Mouse (Mus musculus) intestine, embryonic 14.5 days (tissue): ENCODE results near the gene Ppib. TPM values are rescaled to one million over a fixed set of nuclear protein-coding genes. Genes with fewer than 3 reads are reported as not detected.

Source experiments
- ATAC-seq: fragments of 200-750 bp; cut with Nextera tagmentation; replicated peaks from 2 replicates; pipeline ENCODE4 v1.8.0; 2017; ENCODE audit warnings: low read depth, moderate number of reproducible peaks, moderate TSS enrichment, moderate library complexity; ENCODE audit not compliant: low FRiP score, low TSS enrichment
- DNase-seq: peaks from one replicate; pipeline ENCODE4 v3.0.0-alpha.2; 2018; ENCODE audit warnings: low spot score
- H3K27ac ChIP-seq: fragments of 300-500 bp; sonication (generic); 2 replicates; pipeline ENCODE4 v1.5.1; 2014; ENCODE audit warnings: low read depth, mild to moderate bottlenecking, control low read depth
- H3K27me3 ChIP-seq: fragments of 300-500 bp; sonication (generic); replicated peaks from 2 replicates; pipeline ENCODE4 v1.6.1; 2014; ENCODE audit warnings: low read length, control low read depth; ENCODE audit not compliant: control insufficient read depth, insufficient read depth
- H3K36me3 ChIP-seq: fragments of 300-500 bp; sonication (generic); 2 replicates; pipeline ENCODE4 v1.6.1; 2014; ENCODE audit warnings: low read length, control low read depth; ENCODE audit not compliant: control insufficient read depth, insufficient read depth
- H3K4me1 ChIP-seq: fragments of 300-500 bp; sonication (generic); replicated peaks from 2 replicates; pipeline ENCODE4 v1.6.1; 2014; ENCODE audit warnings: low read length, control low read depth, mixed read lengths; ENCODE audit not compliant: control insufficient read depth, insufficient read depth
- H3K4me2 ChIP-seq: fragments of 300-500 bp; sonication (generic); 2 replicates; pipeline ENCODE4 v1.6.1; 2014; ENCODE audit warnings: low read length
- H3K4me3 ChIP-seq: fragments of 300-500 bp; sonication (generic); 2 replicates; pipeline ENCODE4 v1.5.1; 2014; ENCODE audit warnings: low read depth, low read length, control low read depth, mixed read lengths
- H3K9ac ChIP-seq: fragments of 300-500 bp; sonication (generic); 2 replicates; pipeline ENCODE4 v1.6.1; 2014; ENCODE audit warnings: mild to moderate bottlenecking, low read length
- H3K9me3 ChIP-seq: fragments of 300-500 bp; sonication (generic); 2 replicates; pipeline ENCODE4 v1.6.1; 2016; ENCODE audit warnings: low read length, control low read depth; ENCODE audit not compliant: control insufficient read depth
- WGBS: fragments of 180-500 bp; shearing (Covaris S2); extraction: QIAGEN DNeasy Blood & Tissue Kit; methylation state at CpG from one replicate; pipeline ENCODE4 v1.1.7; 2014; 5-methylcytosine and 5-hydroxymethylcytosine counted together
- polyA plus RNA-seq: library from polyadenylated mRNA; unstranded; fragments of >200 nt; fragmentation: Nextera tagmentation; extraction: Ambion mirVana; gene quantifications from 2 replicates; pipeline ENCODE4 v1.2.1, GENCODE M21; 2014

Gene Ppib
- polyA plus RNA-seq, 1 experiment from 2014 or later: 618 TPM

DNA sequence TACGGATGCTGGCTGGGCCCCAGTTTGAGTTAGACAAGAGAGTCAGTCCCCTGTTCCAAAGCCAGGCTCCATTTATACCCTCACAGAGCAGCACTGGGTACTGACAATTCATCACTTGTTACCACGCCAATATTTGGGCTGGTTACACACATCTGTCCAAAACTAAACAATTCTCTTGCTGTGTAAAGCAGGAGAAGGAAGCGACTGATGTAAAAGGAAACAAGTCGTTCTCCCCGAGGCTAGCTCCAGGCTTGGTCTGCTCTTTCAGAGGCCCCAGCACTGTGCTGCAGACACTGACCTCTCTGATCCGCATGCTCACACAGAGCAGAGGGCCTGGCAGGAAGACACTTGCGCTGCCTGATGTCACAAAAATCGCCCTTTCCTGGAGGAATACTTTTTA, 41.6 kb downstream of the Ppib start:
- Histone ChIP-seq H3K27me3 (no peaks in the 10 kb centered on the region), H3K9ac (no peak overlapping the region), H3K4me1 (no peaks in the 10 kb centered on the region), H3K4me3 (no peak overlapping the region), H3K9me3 (no peaks in the 10 kb centered on the region), H3K36me3 (peaks cover 96% of the 10 kb centered on the region), H3K27ac (no peak overlapping the region), H3K4me2 (no peak overlapping the region)
- DNase-seq: no peak
- 78% methylated on average over 8 of the region's 8 CpGs for WGBS
- ATAC-seq: no peak

- Histone ChIP-seq H3K9ac (no peak overlapping the region), H3K4me2 (no peak overlapping the region), H3K4me3 (no peak overlapping the region), H3K36me3 (peaks cover 96% of the 10 kb centered on the region), H3K4me1 (no peaks in the 10 kb centered on the region), H3K27ac (no peak overlapping the region), H3K27me3 (no peaks in the 10 kb centered on the region), H3K9me3 (no peaks in the 10 kb centered on the region)
- DNase-seq (no peak), ATAC-seq (no peak)
- WGBS: 89% methylated on average over 6 of the region's 6 CpGs
Observed at GRCm38 (mm10) chr9:66102668-66103067, 42.6 kb downstream of the Ppib start.

GRCm38 (mm10) chr9:66104601-66105000, 44.6 kb downstream of the Ppib start:
- H3K4me2 ChIP-seq: no peak overlapping the region
- no peak overlapping the region for H3K27ac ChIP-seq
- H3K4me1 ChIP-seq: no peaks in the 10 kb centered on the region
- H3K36me3 ChIP-seq: peaks cover 97% of the 10 kb centered on the region
- ATAC-seq (no peak), DNase-seq (no peak)
- H3K27me3 ChIP-seq: no peaks in the 10 kb centered on the region
- WGBS: 95% methylated on average over 4 of the region's 4 CpGs
- H3K9ac ChIP-seq: no peak overlapping the region
- no peaks in the 10 kb centered on the region for H3K9me3 ChIP-seq
- no peak overlapping the region for H3K4me3 ChIP-seq

DNA sequence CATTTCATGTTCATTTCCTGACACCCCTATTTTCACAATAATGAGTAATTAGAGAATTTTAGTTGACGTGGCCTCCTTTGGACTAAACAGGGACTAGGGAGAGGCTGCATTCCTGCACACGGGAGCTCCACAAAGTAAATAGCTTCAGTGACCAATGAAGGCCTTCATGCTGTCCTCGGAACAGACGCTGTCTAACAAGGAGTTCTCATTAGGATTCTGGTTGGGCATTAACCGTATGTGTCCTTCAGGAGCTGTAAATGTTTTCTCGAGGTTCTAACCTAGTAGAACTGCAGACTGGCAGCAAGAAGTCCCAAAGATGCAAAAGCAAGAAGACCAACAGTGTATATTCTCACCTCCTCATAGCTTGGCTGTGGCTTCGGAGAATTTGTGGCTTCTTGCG, 45.1 kb downstream of the Ppib start:
- Histone ChIP-seq H3K27me3 (no peaks in the 10 kb centered on the region), H3K36me3 (peaks cover 92% of the 10 kb centered on the region), H3K9ac (no peak overlapping the region), H3K27ac (no peak overlapping the region), H3K4me1 (no peaks in the 10 kb centered on the region), H3K9me3 (no peaks in the 10 kb centered on the region), H3K4me2 (no peak overlapping the region), H3K4me3 (no peak overlapping the region)
- WGBS: 87% methylated on average over 8 of the region's 8 CpGs
- ATAC-seq: no peak
- DNase-seq: no peak

DNA sequence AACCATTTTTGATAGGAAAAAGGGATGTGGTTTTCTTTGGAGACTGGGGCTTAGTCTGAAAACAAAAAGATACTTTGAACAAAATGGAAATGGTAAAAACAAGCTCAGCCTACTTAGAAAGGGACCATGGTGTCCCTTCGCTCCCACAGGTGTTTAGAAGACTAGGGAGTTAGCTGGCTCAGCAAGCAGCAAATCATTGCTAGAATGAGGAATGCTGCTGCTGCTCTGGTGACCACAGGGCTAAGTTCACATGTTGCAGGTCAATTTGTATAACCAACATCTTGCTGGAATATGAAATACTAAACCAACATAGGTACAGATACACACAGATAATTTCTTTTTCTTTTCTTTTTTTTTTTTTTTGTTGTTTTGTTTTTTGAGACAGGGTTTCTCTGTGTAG, 49.6 kb downstream of the Ppib start:
- no peak overlapping the region for H3K9ac ChIP-seq
- DNase-seq (no peak), ATAC-seq (no peak)
- no peaks in the 10 kb centered on the region for H3K4me1 ChIP-seq
- H3K9me3 ChIP-seq: no peaks in the 10 kb centered on the region
- no peak overlapping the region for H3K4me3 ChIP-seq
- H3K36me3 ChIP-seq: peaks cover 65% of the 10 kb centered on the region
- 100% methylated on average over 1 of the region's 1 CpGs for WGBS
- no peak overlapping the region for H3K27ac ChIP-seq
- no peak overlapping the region for H3K4me2 ChIP-seq
- no peaks in the 10 kb centered on the region for H3K27me3 ChIP-seq

DNA sequence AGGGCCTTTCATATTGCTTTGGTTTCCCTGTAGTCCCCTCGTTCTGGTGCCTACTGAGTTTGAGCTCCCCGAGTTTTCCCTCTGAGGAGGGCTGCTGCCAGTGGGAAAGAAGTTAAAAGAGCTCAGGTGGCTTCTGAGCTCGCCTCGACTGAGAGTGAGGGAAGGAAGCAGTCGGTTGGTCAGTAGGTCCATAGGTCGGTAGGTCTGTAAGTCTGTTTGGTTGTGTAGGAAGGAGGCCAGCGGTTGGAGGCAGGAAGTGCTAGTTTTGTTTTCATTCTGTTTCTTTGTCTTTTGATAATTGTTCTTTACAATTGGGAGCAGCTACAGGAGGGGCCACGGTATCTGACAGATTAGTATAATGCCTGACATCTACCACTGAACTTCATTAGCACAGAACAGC, 50.1 kb downstream of the Ppib start:
- DNase-seq (no peak), ATAC-seq (no peak)
- Histone ChIP-seq H3K4me2 (no peak overlapping the region), H3K27ac (no peak overlapping the region), H3K4me1 (no peaks in the 10 kb centered on the region), H3K36me3 (peaks cover 64% of the 10 kb centered on the region), H3K9ac (no peak overlapping the region), H3K27me3 (no peaks in the 10 kb centered on the region), H3K4me3 (no peak overlapping the region), H3K9me3 (no peaks in the 10 kb centered on the region)
- WGBS: 72% methylated on average over 8 of the region's 8 CpGs

GRCm38 (mm10) chr9:66110611-66111379, 50.8 kb downstream of the Ppib start:
- peaks cover 61% of the 10 kb centered on the region for H3K36me3 ChIP-seq
- H3K4me3 ChIP-seq: no peak overlapping the region
- no peaks in the 10 kb centered on the region for H3K9me3 ChIP-seq
- no peaks in the 10 kb centered on the region for H3K4me1 ChIP-seq
- DNase-seq (no peak), ATAC-seq (no peak)
- no peaks in the 10 kb centered on the region for H3K27me3 ChIP-seq
- no peak overlapping the region for H3K27ac ChIP-seq
- no peak overlapping the region for H3K4me2 ChIP-seq
- WGBS: 87% methylated on average over 8 of the region's 8 CpGs
- H3K9ac ChIP-seq: no peak overlapping the region

GRCm38 (mm10) chr9:66114341-66114740, 54.3 kb downstream of the Ppib start:
- Histone ChIP-seq H3K27me3 (no peaks in the 10 kb centered on the region), H3K4me2 (no peak overlapping the region), H3K9me3 (no peaks in the 10 kb centered on the region), H3K27ac (no peak overlapping the region), H3K9ac (no peak overlapping the region), H3K36me3 (peaks cover 31% of the 10 kb centered on the region), H3K4me1 (no peaks in the 10 kb centered on the region), H3K4me3 (no peak overlapping the region)
- ATAC-seq (no peak), DNase-seq (no peak)
- WGBS: 96% methylated on average over 3 of the region's 3 CpGs
